Mouse (Mus musculus): ENCODE data around the gene Phykpl.
"Not testable (repeated sequence)": the region's sequence is repeated elsewhere in the genome, so short reads cannot be mapped to it uniquely, and the experiment has no call there.

Phykpl gene

GRCm38 (mm10) chr11:51586411-51586810, 1.9 kb downstream of the Phykpl start:
- no peak for DNase-seq (ENCODE audit: low read depth, low spot score)

DNA sequence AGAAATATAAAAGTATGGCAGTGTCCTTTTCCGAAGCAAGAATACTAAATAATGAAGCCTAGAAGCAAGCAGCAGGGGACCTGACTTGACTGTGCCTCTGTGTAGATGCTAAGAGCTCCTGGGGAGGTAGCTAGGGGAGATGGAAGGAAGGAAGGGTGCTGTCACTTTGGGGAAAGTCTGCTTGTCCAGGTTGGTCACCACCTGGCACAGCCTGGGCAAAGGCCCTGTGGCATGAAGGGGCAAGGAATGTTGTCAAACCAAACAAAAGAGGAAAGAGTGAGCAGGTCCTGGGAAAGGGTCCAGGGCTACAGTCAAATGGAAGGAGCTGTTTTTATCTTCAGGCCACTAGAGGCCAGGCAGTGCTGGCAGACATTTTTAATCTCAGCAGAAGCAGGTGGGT, 2.5 kb downstream of the Phykpl start:
- DNase-seq (ENCODE audit: low read depth, low spot score): no peak

DNA sequence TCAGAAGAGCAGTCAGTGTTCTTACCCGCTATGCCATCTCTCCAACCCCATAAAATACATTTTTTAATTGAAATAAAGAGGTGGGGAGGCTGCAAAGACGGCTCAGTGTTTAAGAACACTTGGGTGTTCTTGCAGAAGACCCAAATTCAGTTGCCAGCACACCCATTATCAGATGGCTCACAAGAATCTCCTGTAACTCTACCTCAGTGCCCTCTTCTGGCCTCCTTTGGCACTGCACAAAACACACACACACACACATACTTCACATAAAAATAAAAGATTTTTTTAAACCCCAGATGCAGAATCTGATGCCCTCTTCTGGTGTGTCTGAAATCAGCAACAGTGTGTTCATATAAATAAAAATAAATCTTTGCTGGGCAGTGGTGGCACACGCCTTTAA, 4.3 kb downstream of the Phykpl start:
- no peak for DNase-seq (ENCODE audit: low read depth, low spot score)

- no peak for DNase-seq (ENCODE audit: low read depth, low spot score)
Measured at GRCm38 (mm10) chr11:51590002-51590401, 5.4 kb downstream of the Phykpl start.

DNA sequence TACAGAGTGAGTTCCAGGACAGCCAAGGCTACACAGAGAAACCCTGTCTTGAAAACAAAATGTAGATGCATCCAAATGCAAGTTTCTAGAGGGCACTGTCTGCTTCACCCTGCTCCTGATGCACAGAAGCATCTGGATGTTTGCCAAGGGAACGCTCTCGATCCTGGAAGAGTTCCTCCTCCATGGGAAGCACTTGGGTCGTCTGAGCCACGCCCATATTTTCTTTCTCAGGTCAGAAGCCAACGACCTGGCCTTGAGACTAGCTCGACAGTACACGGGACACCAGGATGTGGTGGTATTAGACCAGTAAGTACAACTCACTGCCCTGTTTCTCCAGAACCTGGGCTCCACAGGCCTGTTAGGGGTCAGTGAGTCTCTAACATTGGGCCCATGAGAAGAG, 6.6 kb downstream of the Phykpl start:
- DNase-seq (ENCODE audit: low read depth, low spot score): no peak

DNA sequence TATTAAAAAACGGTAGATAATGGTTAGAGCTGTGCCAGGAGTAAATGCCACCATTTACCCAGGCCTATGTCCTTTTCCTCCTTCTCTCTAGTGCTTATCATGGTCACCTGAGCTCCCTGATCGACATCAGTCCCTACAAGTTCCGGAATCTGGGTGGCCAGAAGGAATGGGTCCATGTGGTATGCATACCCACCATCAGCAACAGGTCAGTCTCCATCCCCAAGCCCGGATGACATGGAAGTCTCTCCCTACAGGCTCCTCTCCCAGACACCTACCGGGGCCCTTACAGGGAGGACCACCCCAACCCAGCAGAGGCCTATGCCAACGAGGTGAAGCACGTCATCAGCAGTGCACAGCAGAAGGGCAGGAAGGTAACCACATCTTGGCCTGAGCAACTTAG, 7.4 kb downstream of the Phykpl start:
- DNase-seq (ENCODE audit: low read depth, low spot score): no peak

- DNase-seq (ENCODE audit: low read depth, low spot score): no peak
Measured at GRCm38 (mm10) chr11:51593368-51593767, 8.8 kb downstream of the Phykpl start.

DNA sequence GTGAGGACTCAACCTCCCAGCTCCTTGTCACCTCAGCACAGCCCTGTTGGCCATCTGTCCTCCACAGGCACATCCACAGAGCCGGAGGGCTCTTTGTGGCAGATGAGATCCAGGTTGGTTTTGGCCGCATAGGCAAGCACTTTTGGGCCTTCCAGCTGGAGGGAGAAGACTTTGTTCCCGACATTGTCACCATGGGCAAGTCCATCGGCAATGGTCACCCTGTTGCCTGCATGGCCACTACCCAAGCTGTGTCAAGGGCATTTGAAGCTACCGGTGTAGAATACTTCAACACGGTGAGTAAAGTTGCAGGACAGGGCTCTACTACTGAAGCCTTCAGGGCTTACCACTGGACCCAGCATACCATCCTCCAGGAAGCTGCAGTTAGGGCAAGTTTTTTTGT, 9.3 kb downstream of the Phykpl start:
- DNase-seq (ENCODE audit: low read depth, low spot score): no peak

GRCm38 (mm10) chr11:51594715-51595350, 10.3 kb downstream of the Phykpl start:
- DNase-seq (ENCODE audit: low read depth, low spot score): no peak

DNA sequence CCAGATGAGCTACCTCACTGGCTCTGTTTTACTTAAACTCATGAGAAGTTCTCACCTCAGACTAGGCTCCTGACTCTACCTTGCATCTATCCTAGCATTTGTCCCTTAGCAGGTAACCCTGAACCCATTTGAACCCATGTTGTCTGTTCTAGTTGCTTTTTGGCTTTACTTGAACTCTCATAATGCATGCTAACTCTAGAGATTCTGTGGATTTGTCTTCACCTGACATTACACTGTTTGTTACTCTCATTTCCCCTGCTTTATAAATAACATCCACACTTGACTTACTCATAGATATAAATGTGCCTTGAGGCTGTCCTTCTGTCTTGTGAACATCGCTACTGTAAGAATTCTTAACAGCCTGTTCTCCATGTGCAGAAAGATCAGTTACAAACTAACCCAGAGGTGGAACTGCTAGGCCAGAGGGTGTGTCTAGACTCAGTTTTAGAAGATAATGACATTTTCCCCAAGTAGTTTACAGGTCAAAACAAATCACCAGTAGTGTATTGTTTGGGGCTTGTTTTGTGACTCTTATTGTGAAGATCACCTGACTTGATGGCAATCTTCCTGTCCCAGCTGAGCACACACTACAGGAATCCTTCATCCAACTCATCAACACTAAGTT, 11.0 kb downstream of the Phykpl start:
- no peak for DNase-seq (ENCODE audit: low read depth, low spot score)

GRCm38 (mm10) chr11:51597553-51597952, 13.0 kb downstream of the Phykpl start:
- no peak for DNase-seq (ENCODE audit: low read depth, low spot score)

GRCm38 (mm10) chr11:51602253-51602652, 17.7 kb downstream of the Phykpl start:
- DNase-seq (ENCODE audit: low read depth, low spot score): no peak

DNA sequence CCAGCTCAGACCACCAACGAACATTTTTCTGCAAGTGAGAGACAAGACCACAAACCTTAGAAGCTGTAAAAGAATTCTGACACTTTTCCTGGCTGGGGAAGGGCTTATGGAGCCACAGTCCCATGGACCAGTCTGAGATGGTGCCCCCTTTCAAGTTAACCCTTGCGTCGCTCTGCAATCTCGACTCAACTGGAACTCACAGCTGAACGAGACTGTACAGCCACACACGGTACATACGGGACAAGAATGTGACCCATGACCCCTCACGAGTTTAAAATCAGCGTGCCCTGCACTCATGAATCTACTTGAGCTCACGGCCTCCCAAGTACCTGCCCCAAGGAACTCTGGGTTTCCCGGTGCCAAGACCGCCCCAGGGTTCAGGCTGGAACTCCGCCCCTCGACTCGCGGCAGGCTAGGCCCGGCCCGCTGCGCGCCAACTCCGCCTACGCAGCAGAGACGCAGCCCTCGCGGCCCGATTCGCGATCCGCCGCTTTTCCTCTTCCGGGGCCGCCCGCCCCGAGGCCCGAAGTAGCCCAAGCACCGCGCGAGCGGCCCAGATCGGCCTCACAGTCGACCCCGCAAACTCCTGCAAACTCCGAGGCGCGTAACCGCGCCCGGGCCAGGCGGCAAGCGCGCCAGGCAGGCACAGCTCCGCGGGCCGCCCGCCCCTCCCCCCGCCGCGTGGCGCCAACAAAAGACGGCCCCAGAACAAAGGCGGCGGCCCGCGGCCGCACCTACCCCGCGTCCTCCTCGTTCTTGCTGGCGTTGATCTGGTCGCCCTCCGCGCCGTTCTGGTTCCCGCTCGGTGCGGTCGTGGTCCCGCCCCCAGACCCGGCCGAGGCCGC, 21.3 kb downstream of the Phykpl start:
- DNase-seq (ENCODE audit: low read depth, low spot score): peak; percentile 42

GRCm38 (mm10) chr11:51606447-51607095, 22.0 kb downstream of the Phykpl start, which contains the start of gene Hnrnpab:
TSS of gene Hnrnpab (minus strand) at chr11:51606847.
- DNase-seq (ENCODE audit: low read depth, low spot score): peak; percentile 98

DNA sequence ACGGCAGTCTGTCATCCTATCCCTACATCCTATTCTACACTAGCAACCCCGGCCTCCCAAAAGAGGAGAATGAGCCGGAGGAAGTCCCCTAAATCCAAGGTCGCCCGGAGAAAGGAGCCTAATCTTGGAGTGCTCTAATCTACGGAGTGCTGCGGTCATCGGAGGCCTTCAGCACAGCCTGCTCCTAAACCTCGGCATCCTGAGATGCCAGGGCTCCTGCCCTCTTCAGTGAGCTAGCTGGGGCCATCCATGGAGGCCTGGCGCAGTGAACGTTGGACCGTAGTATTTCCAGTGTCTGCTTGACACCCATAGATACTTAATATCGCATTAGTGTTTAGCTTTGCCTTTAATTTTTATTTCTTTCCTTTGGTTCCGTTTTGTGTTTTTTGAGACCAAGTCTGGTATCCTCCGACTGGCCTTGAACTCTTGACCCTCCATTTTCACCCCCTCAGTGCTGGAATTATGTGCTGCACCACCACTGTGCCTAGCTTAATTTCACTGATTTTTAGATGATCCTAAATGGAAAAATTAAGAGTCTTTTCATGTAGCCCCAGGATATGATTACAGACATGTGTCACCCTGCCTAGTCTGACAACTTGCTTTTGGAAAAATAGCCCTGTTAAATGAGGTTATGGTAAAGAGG, 22.7 kb downstream of the Phykpl start:
- DNase-seq (ENCODE audit: low read depth, low spot score): no peak

DNA sequence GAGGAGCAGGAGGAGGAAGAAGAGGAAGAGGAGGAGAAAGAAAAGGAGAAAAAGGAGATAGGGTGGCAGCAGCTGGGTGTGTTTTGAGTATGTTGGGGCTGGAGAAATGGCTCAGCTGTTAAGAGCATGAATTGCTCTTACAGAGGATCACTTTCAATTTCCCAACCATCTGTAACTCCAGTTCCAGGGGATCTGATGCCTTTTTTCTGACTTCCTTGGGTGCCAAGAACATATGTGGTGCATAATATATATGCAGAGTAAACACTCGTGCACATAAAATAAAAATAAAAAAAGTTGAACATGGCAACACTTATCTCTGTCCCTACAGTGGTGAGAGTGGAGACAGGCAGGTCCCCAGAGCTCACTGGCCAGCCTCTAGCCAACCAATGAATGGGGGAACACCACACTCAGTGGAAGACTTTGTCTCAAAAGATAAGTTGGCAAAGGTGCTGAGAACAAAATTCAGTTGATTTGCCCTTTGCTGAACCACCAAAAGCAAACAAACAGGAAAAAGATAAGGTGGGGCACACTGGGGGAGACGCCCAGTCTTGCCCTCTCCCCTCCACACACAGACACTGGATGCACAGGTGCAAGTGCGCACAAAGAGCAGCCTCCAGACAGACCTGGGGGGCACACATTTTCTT, 24.8 kb downstream of the Phykpl start:
- no peak for DNase-seq (ENCODE audit: low read depth, low spot score)

GRCm38 (mm10) chr11:51609940-51610339, 25.4 kb downstream of the Phykpl start:
- DNase-seq (ENCODE audit: low read depth, low spot score): not testable (repeated sequence)

GRCm38 (mm10) chr11:51614256-51614655, 29.7 kb downstream of the Phykpl start:
- DNase-seq (ENCODE audit: low read depth, low spot score): no peak

DNA sequence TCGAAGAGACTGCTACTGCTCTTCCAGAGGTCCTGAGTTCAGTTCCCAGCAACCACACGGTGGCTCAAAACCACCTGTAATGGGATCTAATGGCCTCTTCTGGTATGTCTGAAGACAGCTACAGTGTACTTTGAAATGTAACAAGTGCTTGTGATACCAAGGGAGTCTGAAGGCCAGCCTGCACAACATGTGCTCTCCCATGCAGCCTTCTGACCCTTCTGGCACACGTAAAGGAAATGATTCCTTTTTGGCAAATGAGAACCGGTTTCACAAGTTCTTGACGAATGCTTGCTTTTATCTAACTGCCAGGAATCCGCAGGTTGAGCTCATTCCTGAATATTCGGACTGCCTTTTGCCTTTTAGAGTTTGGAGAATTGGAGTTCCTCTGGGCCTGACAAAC, 30.6 kb downstream of the Phykpl start:
- DNase-seq (ENCODE audit: low read depth, low spot score): no peak

DNA sequence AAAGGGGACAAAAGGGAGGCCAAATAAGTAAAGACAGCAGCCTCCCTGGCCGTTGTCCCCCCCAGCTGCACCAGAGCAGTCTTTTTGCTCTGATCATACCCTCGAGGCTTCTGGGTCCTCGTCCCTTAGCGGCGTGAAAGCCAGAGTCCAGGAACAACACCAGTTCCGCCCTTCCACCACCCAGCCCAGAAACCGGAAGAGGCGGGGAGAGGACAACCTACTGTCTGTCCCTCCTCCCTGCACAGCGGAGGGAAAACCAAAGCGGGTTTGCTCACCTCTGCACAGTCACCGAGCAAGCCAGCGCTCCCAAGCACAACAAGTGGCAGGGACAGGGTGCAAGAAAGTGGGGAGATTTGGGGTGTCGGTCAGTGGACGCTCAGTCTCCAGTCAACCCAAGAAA, 31.0 kb downstream of the Phykpl start:
- DNase-seq (ENCODE audit: low read depth, low spot score): no peak

DNA sequence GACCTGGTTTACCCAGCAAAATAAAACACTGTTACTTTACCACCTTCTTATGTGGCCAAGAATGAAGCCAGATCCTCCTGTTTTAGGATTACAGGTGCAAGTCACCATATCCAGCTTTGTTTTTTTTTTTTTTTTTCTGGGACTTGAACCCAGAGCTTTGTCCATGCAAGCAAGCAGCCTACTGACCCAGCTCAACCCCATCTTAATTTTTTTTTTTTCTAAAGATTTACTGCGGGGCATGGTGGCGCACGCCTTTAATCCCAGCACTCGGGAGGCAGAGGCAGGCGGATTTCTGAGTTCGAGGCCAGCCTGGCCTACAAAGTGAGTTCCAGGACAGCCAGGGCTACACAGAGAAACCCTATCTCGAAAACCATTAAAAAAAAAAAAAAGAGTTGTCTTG, 31.6 kb downstream of the Phykpl start:
- DNase-seq (ENCODE audit: low read depth, low spot score): not testable (repeated sequence)
